Mouse (Mus musculus) left cerebral cortex, adult 9 months (tissue): ENCODE results near the gene Pip4k2a.
A peak's percentile ranks its signal among the peaks of the same experiment; 100 is the strongest.

Source experiments
- DNase-seq, 2 experiments: peaks; one replicate each; pipeline ENCODE4 v3.0.0; 2022; ENCODE audit warnings: low spot score in 2 of 2

Gene Pip4k2a

GRCm38 (mm10) chr2:18839532-18839931 is 158.4 kb downstream of the Pip4k2a start:
- no peak for DNase-seq

- no peak for DNase-seq
Measured at GRCm38 (mm10) chr2:18835266-18835908, 162.5 kb downstream of the Pip4k2a start.

GRCm38 (mm10) chr2:18833024-18833590 is 164.8 kb downstream of the Pip4k2a start:
- DNase-seq = no peak

GRCm38 (mm10) chr2:18831031-18831774 is 166.7 kb downstream of the Pip4k2a start:
- no peak for DNase-seq

- no peak for DNase-seq
Measured at GRCm38 (mm10) chr2:18822711-18823110, 175.2 kb downstream of the Pip4k2a start.

GRCm38 (mm10) chr2:18821451-18822379 is 176.2 kb downstream of the Pip4k2a start:
- DNase-seq = no peak

GRCm38 (mm10) chr2:18819520-18819919 is 178.4 kb downstream of the Pip4k2a start:
- no peak for DNase-seq

- no peak for DNase-seq
Measured at GRCm38 (mm10) chr2:18816036-18816435, 181.9 kb downstream of the Pip4k2a start.

GRCm38 (mm10) chr2:18815336-18815965 is 182.5 kb downstream of the Pip4k2a start:
- DNase-seq = no peak

GRCm38 (mm10) chr2:18814447-18814804 is 183.5 kb downstream of the Pip4k2a start:
- no peak for DNase-seq

GRCm38 (mm10) chr2:18813683-18814446 is 184.1 kb downstream of the Pip4k2a start:
- no peak for DNase-seq

GRCm38 (mm10) chr2:18807961-18808360 is 190.0 kb downstream of the Pip4k2a start:
- DNase-seq = no peak

- DNase-seq = no peak
Measured at GRCm38 (mm10) chr2:18801281-18801862, 196.6 kb downstream of the Pip4k2a start.

- peak in 1 of 2 experiments; percentile 13 for DNase-seq
Measured at GRCm38 (mm10) chr2:18800646-18801251, 197.2 kb downstream of the Pip4k2a start.

- peak; percentile 52 to 76 for DNase-seq
Measured at GRCm38 (mm10) chr2:18799966-18800645, 197.8 kb downstream of the Pip4k2a start.

- no peak for DNase-seq
Measured at GRCm38 (mm10) chr2:18799265-18799965, 198.5 kb downstream of the Pip4k2a start.

GRCm38 (mm10) chr2:18797776-18798175 is 200.2 kb downstream of the Pip4k2a start:
- DNase-seq = no peak

GRCm38 (mm10) chr2:18794261-18794660 is 203.7 kb downstream of the Pip4k2a start:
- no peak for DNase-seq
